Mouse (Mus musculus) limb, embryonic 13.5 days (tissue): ENCODE results near the gene Opn1sw. TPM values are rescaled to one million over a fixed set of nuclear protein-coding genes. Genes with fewer than 3 reads are reported as not detected.
A peak's percentile ranks its signal among the peaks of the same experiment; 100 is the strongest.
"Not testable (repeated sequence)": the region's sequence is repeated elsewhere in the genome, so short reads cannot be mapped to it uniquely, and the experiment has no call there.

Experiments
- ATAC-seq: fragments of 200-750 bp; cut with Nextera tagmentation; 2 replicates; pipeline ENCODE4 v1.8.0; 2017; ENCODE audit warnings: low read depth, moderate number of reproducible peaks, moderate TSS enrichment; ENCODE audit not compliant: low FRiP score
- H3K27ac ChIP-seq: fragments of 300-500 bp; sonication (generic); 2 replicates; pipeline ENCODE4 v1.5.1; 2015; ENCODE audit warnings: inconsistent platforms, mild to moderate bottlenecking, moderate library complexity
- H3K27me3 ChIP-seq: fragments of 300-500 bp; sonication (generic); 2 replicates; pipeline ENCODE4 v1.6.1; 2015; ENCODE audit warnings: mild to moderate bottlenecking, inconsistent platforms
- H3K36me3 ChIP-seq: fragments of 300-500 bp; sonication (generic); 2 replicates; pipeline ENCODE4 v1.6.1; 2015; ENCODE audit warnings: inconsistent platforms, mild to moderate bottlenecking, moderate library complexity
- H3K4me1 ChIP-seq: fragments of 300-500 bp; sonication (generic); 2 replicates; pipeline ENCODE4 v1.6.1; 2015; ENCODE audit warnings: inconsistent platforms
- H3K4me2 ChIP-seq: fragments of 300-500 bp; sonication (generic); replicated peaks from 2 replicates; pipeline ENCODE4 v1.6.1; 2015; ENCODE audit warnings: inconsistent platforms, mild to moderate bottlenecking, moderate library complexity
- H3K4me3 ChIP-seq: fragments of 300-500 bp; sonication (generic); 2 replicates; pipeline ENCODE4 v1.5.1; 2015; ENCODE audit warnings: moderate library complexity, mild to moderate bottlenecking, inconsistent platforms
- H3K9ac ChIP-seq: fragments of 300-500 bp; sonication (generic); 2 replicates; pipeline ENCODE4 v1.6.1; 2015; ENCODE audit warnings: mild to moderate bottlenecking, inconsistent platforms
- H3K9me3 ChIP-seq: fragments of 300-500 bp; sonication (generic); 2 replicates; pipeline ENCODE4 v1.6.1; 2016; ENCODE audit warnings: inconsistent platforms
- WGBS: fragments of 180-500 bp; shearing (Covaris S2); methylation state at CpG from one replicate; pipeline ENCODE4 v1.1.7; 2015; 5-methylcytosine and 5-hydroxymethylcytosine counted together
- microRNA-seq: library from miRNA; unstranded; fragments of <30 nt; microRNA quantifications from one replicate; pipeline ENCODE4, GENCODE M21; 2016
- polyA plus RNA-seq: library from polyadenylated mRNA; unstranded; fragments of >200 nt; fragmentation: Nextera tagmentation; extraction: Ambion mirVana; gene quantifications from 2 replicates; pipeline ENCODE4 v1.2.1, GENCODE M21; 2015

Gene Opn1sw
- polyA plus RNA-seq, 1 experiment from 2014 or later = 0.56 TPM

DNA sequence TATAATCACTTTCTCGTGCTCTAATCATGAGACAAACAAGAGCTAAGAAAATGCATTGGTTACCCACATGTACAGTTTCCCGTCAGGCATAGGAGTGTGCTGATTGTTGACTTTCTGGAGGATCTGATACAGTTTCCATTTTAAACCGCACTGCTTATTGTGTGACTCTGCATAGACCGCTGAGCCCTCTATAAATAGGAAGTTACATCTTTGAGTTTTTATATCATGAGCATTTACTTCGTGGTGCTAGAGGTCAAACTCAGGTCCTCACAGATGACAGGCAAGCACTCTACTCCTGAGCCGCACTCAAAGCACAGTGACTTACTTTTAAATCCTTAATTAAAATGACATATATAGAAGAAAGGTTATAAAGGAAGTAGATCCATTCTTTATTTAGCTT, 28.1 kb downstream of the Opn1sw start:
- Histone ChIP-seq H3K4me1 (peaks cover 22% of the 10 kb centered on the region), H3K9ac (no peak overlapping the region), H3K4me2 (no peak overlapping the region), H3K36me3 (peaks cover 52% of the 10 kb centered on the region), H3K9me3 (no peaks in the 10 kb centered on the region), H3K27me3 (no peaks in the 10 kb centered on the region), H3K4me3 (no peak overlapping the region), H3K27ac (no peak overlapping the region)
- 82% methylated on average over 6 of the region's 6 CpGs for WGBS
- ATAC-seq = no peak

DNA sequence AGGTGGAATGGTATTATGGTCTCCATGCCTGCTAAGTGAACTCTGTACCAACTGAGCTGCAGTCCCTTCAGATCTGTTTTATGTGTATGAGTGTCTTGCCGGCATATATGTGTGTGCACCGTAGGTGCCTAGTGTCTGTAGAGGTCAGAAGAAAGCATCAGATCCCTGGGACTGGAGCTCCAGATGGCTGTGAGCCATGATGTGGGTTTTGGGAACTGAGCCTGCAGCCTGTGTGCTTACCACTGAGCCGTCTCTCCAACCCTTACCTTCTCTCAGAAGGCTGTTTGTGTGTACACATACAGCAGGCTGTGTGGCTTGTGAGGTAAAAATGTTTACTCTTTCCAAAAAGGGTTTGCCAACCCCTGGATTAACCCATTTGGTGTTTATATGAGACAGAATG, 28.9 kb downstream of the Opn1sw start:
- peaks cover 48% of the 10 kb centered on the region for H3K36me3 ChIP-seq
- WGBS = 91% methylated on average over 3 of the region's 3 CpGs
- no peak overlapping the region for H3K9ac ChIP-seq

DNA sequence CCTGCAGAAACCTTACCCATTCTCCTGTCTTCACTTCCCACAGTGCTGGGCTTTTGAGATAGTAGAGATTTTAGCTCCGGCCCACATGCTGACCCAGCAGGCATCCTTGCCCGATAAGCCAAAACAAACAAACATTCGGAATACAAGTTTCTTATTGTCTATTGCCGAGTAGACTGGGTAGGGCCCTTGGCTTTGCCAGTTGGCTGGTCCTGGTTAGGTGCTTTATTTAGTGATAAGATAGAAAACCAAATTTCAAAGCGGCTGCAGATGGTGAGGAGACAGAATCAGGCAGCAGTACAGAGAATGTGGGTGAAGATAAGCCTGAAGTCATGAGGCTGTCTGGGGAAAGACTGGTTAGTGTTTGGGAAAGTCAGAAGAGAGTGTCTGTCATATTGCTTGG, 35.5 kb downstream of the Opn1sw start:
- 75% methylated on average over 5 of the region's 5 CpGs for WGBS
- H3K27me3 ChIP-seq = no peaks in the 10 kb centered on the region
- no peak overlapping the region for H3K4me3 ChIP-seq
- H3K9ac ChIP-seq = no peak overlapping the region
- H3K36me3 ChIP-seq = peaks cover 17% of the 10 kb centered on the region
- H3K9me3 ChIP-seq = no peaks in the 10 kb centered on the region
- no peak overlapping the region for H3K27ac ChIP-seq
- peaks cover 20% of the 10 kb centered on the region for H3K4me1 ChIP-seq
- H3K4me2 ChIP-seq = no peak overlapping the region
- no peak for ATAC-seq

More for the DNA sequence above, 28.9 kb downstream of the Opn1sw start:
- Histone ChIP-seq H3K4me1 (peaks cover 22% of the 10 kb centered on the region), H3K27me3 (no peaks in the 10 kb centered on the region), H3K4me2 (no peak overlapping the region), H3K4me3 (no peak overlapping the region), H3K9me3 (no peaks in the 10 kb centered on the region), H3K27ac (no peak overlapping the region)
- ATAC-seq = no peak

DNA sequence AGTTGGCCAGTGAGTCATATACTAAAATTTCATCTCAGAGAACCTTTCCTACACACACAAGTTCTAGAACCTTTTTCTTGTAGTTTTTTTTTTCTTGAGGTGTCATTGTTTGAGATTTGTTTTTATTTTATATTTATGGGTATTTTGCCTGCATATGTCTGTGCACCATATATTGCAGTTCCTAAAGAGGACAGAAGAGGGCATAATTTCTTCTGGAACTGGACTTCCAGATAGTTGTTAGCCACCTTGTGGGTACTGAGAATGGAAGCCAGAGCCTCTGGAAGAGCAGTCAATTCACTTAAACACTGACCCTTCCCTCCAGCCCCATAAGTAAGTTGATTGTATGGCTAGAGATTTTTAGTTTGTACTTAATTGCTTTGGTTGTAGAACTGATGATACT, 36.7 kb downstream of the Opn1sw start:
- H3K36me3 ChIP-seq = peaks cover 6% of the 10 kb centered on the region
- no peaks in the 10 kb centered on the region for H3K9me3 ChIP-seq
- H3K27me3 ChIP-seq = no peaks in the 10 kb centered on the region
- no peak overlapping the region for H3K4me3 ChIP-seq
- no peak overlapping the region for H3K9ac ChIP-seq
- peaks cover 26% of the 10 kb centered on the region for H3K4me1 ChIP-seq
- no peak for ATAC-seq
- H3K4me2 ChIP-seq = no peak overlapping the region
- no peak overlapping the region for H3K27ac ChIP-seq

GRCm38 (mm10) chr6:29348371-29348724, 39.9 kb downstream of the Opn1sw start:
- H3K9ac ChIP-seq = peak overlapping the region; percentile 93
- no peaks in the 10 kb centered on the region for H3K27me3 ChIP-seq
- no peaks in the 10 kb centered on the region for H3K36me3 ChIP-seq
- H3K4me3 ChIP-seq = peak overlapping the region; percentile 92
- peaks cover 26% of the 10 kb centered on the region for H3K4me1 ChIP-seq
- H3K9me3 ChIP-seq = no peaks in the 10 kb centered on the region
- ATAC-seq = no peak; the same call in 1 of the 2 replicates
- peak overlapping the region; percentile 71 for H3K4me2 ChIP-seq
- WGBS = under 1% methylated on average over 15 of the region's 15 CpGs
- H3K27ac ChIP-seq = peak overlapping the region; percentile 81

- Histone ChIP-seq H3K4me3 (peak within 1 kb of the TSS; percentile 92), H3K27ac (peak within 1 kb of the TSS; percentile 91), H3K36me3 (no peaks in the 10 kb centered on the region), H3K4me1 (peaks cover 26% of the 10 kb centered on the region), H3K27me3 (no peaks in the 10 kb centered on the region), H3K9ac (peak within 1 kb of the TSS; percentile 93), H3K9me3 (no peaks in the 10 kb centered on the region), H3K4me2 (peak within 1 kb of the TSS; percentile 76)
- under 1% methylated on average over 55 of the region's 55 CpGs for WGBS
- peak; percentile 100 for ATAC-seq
Measured at GRCm38 (mm10) chr6:29347665-29348370, 40.5 kb downstream of the Opn1sw start, which contains the start of gene Calu. TSS of gene Calu (plus strand) at chr6:29348069.

DNA sequence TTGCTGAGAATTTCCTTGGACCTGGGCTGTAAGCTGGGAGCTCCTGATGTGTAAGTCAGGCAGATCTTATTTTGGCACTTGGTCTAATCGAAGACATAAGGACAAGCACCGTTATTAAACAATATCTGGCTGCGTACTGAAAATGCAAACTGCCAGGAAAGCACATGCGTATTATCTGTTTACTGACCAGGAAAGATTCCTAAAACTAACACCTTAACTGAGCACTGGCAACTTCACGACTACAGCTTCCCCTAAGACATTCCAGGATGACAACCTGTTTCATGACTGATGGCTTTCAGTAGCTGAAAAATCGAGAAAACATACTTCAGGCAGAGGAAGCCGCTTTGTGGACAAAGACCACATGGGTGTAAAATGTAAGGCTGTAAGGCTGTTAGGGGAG, 41.1 kb downstream of the Opn1sw start:
- no peaks in the 10 kb centered on the region for H3K36me3 ChIP-seq
- no peak for ATAC-seq
- H3K4me2 ChIP-seq = peak overlapping the region; percentile 76
- H3K9me3 ChIP-seq = no peaks in the 10 kb centered on the region
- peak overlapping the region; percentile 92 for H3K4me3 ChIP-seq
- no peaks in the 10 kb centered on the region for H3K27me3 ChIP-seq
- 34% methylated on average over 7 of the region's 7 CpGs for WGBS
- H3K4me1 ChIP-seq = peaks cover 26% of the 10 kb centered on the region
- peak overlapping the region; percentile 91 for H3K27ac ChIP-seq
- H3K9ac ChIP-seq = peak overlapping the region; percentile 74

- not testable (repeated sequence) for H3K9me3 ChIP-seq, H3K9ac ChIP-seq, H3K4me3 ChIP-seq, H3K36me3 ChIP-seq, ATAC-seq, H3K4me2 ChIP-seq, H3K27ac ChIP-seq, H3K27me3 ChIP-seq
- peaks cover 23% of the 10 kb centered on the region for H3K4me1 ChIP-seq
- 94% methylated on average over 2 of the region's 2 CpGs for WGBS
Measured at GRCm38 (mm10) chr6:29346512-29346911, 41.8 kb downstream of the Opn1sw start.

DNA sequence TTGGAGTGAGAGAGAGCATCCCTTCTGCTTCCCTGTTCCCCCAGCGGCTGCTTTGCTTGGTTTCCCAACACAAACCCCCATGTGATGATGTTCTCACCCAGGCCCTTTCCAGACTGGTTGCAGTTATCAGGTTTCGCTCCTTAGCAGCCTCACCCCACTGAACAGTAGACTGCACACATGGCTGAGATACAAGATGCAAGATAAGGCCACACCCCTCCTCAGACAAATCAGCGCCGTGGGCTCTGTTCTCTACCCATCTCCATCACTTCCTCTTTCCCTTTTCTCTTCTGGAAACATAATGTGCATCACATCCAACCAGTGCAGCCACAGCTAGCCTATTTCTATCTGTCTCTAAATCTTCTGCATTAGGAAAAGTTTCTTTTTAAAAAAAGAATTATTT, 58.8 kb downstream of the Opn1sw start:
- no peaks in the 10 kb centered on the region for H3K4me1 ChIP-seq
- no peak overlapping the region for H3K27ac ChIP-seq
- no peaks in the 10 kb centered on the region for H3K36me3 ChIP-seq
- no peak overlapping the region for H3K4me2 ChIP-seq
- H3K27me3 ChIP-seq = no peaks in the 10 kb centered on the region
- H3K9me3 ChIP-seq = no peaks in the 10 kb centered on the region
- no peak overlapping the region for H3K9ac ChIP-seq
- 65% methylated on average over 4 of the region's 4 CpGs for WGBS
- H3K4me3 ChIP-seq = no peak overlapping the region
- ATAC-seq = no peak

GRCm38 (mm10) chr6:29326961-29327360, 61.3 kb downstream of the Opn1sw start:
- no peak for ATAC-seq
- Histone ChIP-seq H3K36me3 (no peaks in the 10 kb centered on the region), H3K4me2 (no peak overlapping the region), H3K4me3 (no peak overlapping the region), H3K27me3 (no peaks in the 10 kb centered on the region), H3K9ac (no peak overlapping the region), H3K27ac (no peak overlapping the region), H3K9me3 (no peaks in the 10 kb centered on the region), H3K4me1 (no peaks in the 10 kb centered on the region)
- 78% methylated on average over 9 of the region's 9 CpGs for WGBS

Small RNA genes within 50 kb of the gene (microRNA-seq; reads per million reads assigned to microRNA genes)
- gene Gm26220 (not detected), gene Gm44354 (not detected)

Other genes starting within 250 kb of the Opn1sw start
- gene Rbm28, start 223.5 kb downstream of the Opn1sw start, polyA plus RNA-seq = 46.6 and 52.3 TPM in 2 replicates
- 0.90 and 1.3 TPM in 2 replicates for gene Prrt4, start 208.9 kb downstream of the Opn1sw start, polyA plus RNA-seq
- 49.9 and 51.7 TPM in 2 replicates for gene Impdh1, start 172.1 kb downstream of the Opn1sw start, polyA plus RNA-seq
- 51.8 and 53.3 TPM in 2 replicates for gene Hilpda, start 116.0 kb downstream of the Opn1sw start, polyA plus RNA-seq
- gene Fam71f2, start 108.9 kb downstream of the Opn1sw start, polyA plus RNA-seq = 0.38 and 0.99 TPM in 2 replicates
- gene Fam71f1, start 69.3 kb downstream of the Opn1sw start, polyA plus RNA-seq = 0.14 and 0.20 TPM in 2 replicates
- 436 and 476 TPM in 2 replicates for gene Calu, start 40.4 kb downstream of the Opn1sw start, polyA plus RNA-seq
- 28.2 and 31.6 TPM in 2 replicates for gene Ccdc136, start 7.8 kb upstream of the Opn1sw start, polyA plus RNA-seq
- gene Flnc, start 44.8 kb upstream of the Opn1sw start, polyA plus RNA-seq = 17.4 and 21.7 TPM in 2 replicates
- gene Atp6v1f, start 79.2 kb upstream of the Opn1sw start, polyA plus RNA-seq = 222 and 234 TPM in 2 replicates
- gene Atp6v1fnb, start 83.0 kb upstream of the Opn1sw start, polyA plus RNA-seq = 0.50 TPM in 1 of 2 replicates, not detected in the other
- 37.4 and 37.8 TPM in 2 replicates for gene Kcp, start 119.5 kb upstream of the Opn1sw start, polyA plus RNA-seq
- 2.7 and 3.6 TPM in 2 replicates for gene Irf5, start 138.2 kb upstream of the Opn1sw start, polyA plus RNA-seq
- 97.3 and 98.8 TPM in 2 replicates for gene Tnpo3, start 221.4 kb upstream of the Opn1sw start, polyA plus RNA-seq